Mouse (Mus musculus): ENCODE measurements around the gene Retsat.

Gene Retsat

GRCm38 (mm10) chr6:72590111-72590510 lies 8.2 kb upstream of the Retsat start:
- no peak for DNase-seq

GRCm38 (mm10) chr6:72593011-72593803 lies 5.1 kb upstream of the Retsat start:
- DNase-seq, result no peak

GRCm38 (mm10) chr6:72593914-72594313 lies 4.4 kb upstream of the Retsat start:
- DNase-seq, result no peak

GRCm38 (mm10) chr6:72597083-72597874 lies 996 bp upstream of the Retsat start:
- no peak for DNase-seq

GRCm38 (mm10) chr6:72598791-72599557 lies 699 bp downstream of the Retsat start:
- no peak for DNase-seq

GRCm38 (mm10) chr6:72600216-72600615 lies 1.9 kb downstream of the Retsat start:
- DNase-seq, result no peak

- DNase-seq, result no peak
Measured at GRCm38 (mm10) chr6:72600771-72601170, 2.5 kb downstream of the Retsat start.

GRCm38 (mm10) chr6:72601732-72602131 lies 3.5 kb downstream of the Retsat start:
- peak; percentile 87 for DNase-seq

GRCm38 (mm10) chr6:72604066-72604465 lies 5.8 kb downstream of the Retsat start:
- no peak for DNase-seq

GRCm38 (mm10) chr6:72607060-72607459 lies 8.8 kb downstream of the Retsat start:
- DNase-seq, result no peak

- no peak for DNase-seq
Measured at GRCm38 (mm10) chr6:72607676-72608075, 9.4 kb downstream of the Retsat start.

GRCm38 (mm10) chr6:72608662-72609184 lies 10.4 kb downstream of the Retsat start:
- no peak for DNase-seq

- no peak for DNase-seq
Measured at GRCm38 (mm10) chr6:72610261-72610660, 12.0 kb downstream of the Retsat start.

GRCm38 (mm10) chr6:72615151-72615550 lies 16.9 kb downstream of the Retsat start:
- no peak for DNase-seq

GRCm38 (mm10) chr6:72615561-72616375 lies 17.5 kb downstream of the Retsat start:
- peak; percentile 41 for DNase-seq

- peak; percentile 98 for DNase-seq
Measured at GRCm38 (mm10) chr6:72616643-72617288, 18.5 kb downstream of the Retsat start, which contains the start of gene Tgoln1. Gene Tgoln1, minus strand, starts transcription at chr6:72617000.

- no peak for DNase-seq
Measured at GRCm38 (mm10) chr6:72619734-72620532, 21.7 kb downstream of the Retsat start.

GRCm38 (mm10) chr6:72620920-72621319 lies 22.6 kb downstream of the Retsat start:
- DNase-seq, result no peak

GRCm38 (mm10) chr6:72622917-72623316 lies 24.6 kb downstream of the Retsat start:
- no peak for DNase-seq

GRCm38 (mm10) chr6:72623661-72624402 lies 25.6 kb downstream of the Retsat start:
- no peak for DNase-seq
